Mouse (Mus musculus) cerebellum, adult 2 months (tissue): Measurements from ENCODE around the gene Wfdc3. TPM values are rescaled to one million over a fixed set of nuclear protein-coding genes. Genes with fewer than 3 reads are reported as not detected.
A peak's percentile ranks its signal among the peaks of the same experiment; 100 is the strongest.

Experiments used
- DNase-seq, 2 experiments: peaks; one replicate each; pipeline ENCODE4 v3.0.0; 2021
- H3K27ac ChIP-seq: fragments of 200-500 bp; 2 replicates; pipeline ENCODE4 v1.5.1; 2012; ENCODE audit warnings: low read length, control low read depth, inconsistent platforms; ENCODE audit not compliant: insufficient read depth
- H3K27me3 ChIP-seq: fragments of 200-500 bp; 2 replicates; pipeline ENCODE4 v1.6.1; 2012; ENCODE audit warnings: inconsistent platforms, mild to moderate bottlenecking, low read length, moderate library complexity; ENCODE audit not compliant: control insufficient read depth, insufficient read depth
- H3K4me1 ChIP-seq: fragments of 200-500 bp; 2 replicates; pipeline ENCODE4 v1.6.1; 2011; ENCODE audit warnings: low read length; ENCODE audit not compliant: control insufficient read depth, insufficient read depth
- H3K4me3 ChIP-seq: fragments of 200-500 bp; replicated peaks from 2 replicates; pipeline ENCODE3; 2011; ENCODE audit warnings: mild to moderate bottlenecking, low read depth, low read length, control low read depth; ENCODE audit not compliant: insufficient read depth
- CTCF ChIP-seq: fragments of 200-500 bp; IDR thresholded peaks from 2 replicates; pipeline ENCODE4 v1.5.1; 2011; ENCODE audit warnings: low read depth, mild to moderate bottlenecking, control low read depth, low read length, moderate library complexity, borderline replicate concordance; ENCODE audit not compliant: insufficient read depth
- POLR2A ChIP-seq: fragments of 200-500 bp; IDR thresholded peaks from 2 replicates; pipeline ENCODE4 v1.6.1; 2011; ENCODE audit warnings: low read length, control low read depth, borderline replicate concordance; ENCODE audit not compliant: insufficient read depth
- WGBS: fragments of 180-500 bp; shearing (Covaris S2); methylation state at CpG from one replicate; pipeline ENCODE4 v1.1.7; 2018; 5-methylcytosine and 5-hydroxymethylcytosine counted together
- polyA plus RNA-seq: library from polyadenylated mRNA; depleted of rRNA; stranded (reverse); fragments of >200 nt; gene quantifications from 2 replicates; pipeline ENCODE4 v1.2.3, GENCODE M21; 2012

Wfdc3 gene
- polyA plus RNA-seq, 1 experiment: 0.93 TPM

- H3K4me1 ChIP-seq: peaks cover 10% of the 10 kb centered on the region; the same call in 1 of the 2 replicates
- no peaks in the 10 kb centered on the region for H3K27me3 ChIP-seq
- no peak for DNase-seq
- H3K4me3 ChIP-seq: no peak overlapping the region
- TF ChIP-seq POLR2A (no peak), CTCF (no peak)
- WGBS: 59% methylated on average over 4 of the region's 4 CpGs
- 0 out of 2 replicates have a peak overlapping the region, but pooled peaks have one; percentile 11 for H3K27ac ChIP-seq
Observed at GRCm38 (mm10) chr2:164761971-164762370, 16.2 kb upstream of the Wfdc3 start.

GRCm38 (mm10) chr2:164761502-164761901 lies 15.8 kb upstream of the Wfdc3 start:
- TF ChIP-seq CTCF (no peak), POLR2A (no peak)
- Histone ChIP-seq H3K4me1 (peaks cover 10% of the 10 kb centered on the region; the same call in 1 of the 2 replicates), H3K27ac (no peak overlapping the region), H3K4me3 (no peak overlapping the region), H3K27me3 (no peaks in the 10 kb centered on the region)
- 51% methylated on average over 2 of the region's 2 CpGs for WGBS
- DNase-seq: peak in 1 of 2 experiments; percentile 29

- Histone ChIP-seq H3K27me3 (no peaks in the 10 kb centered on the region), H3K4me3 (no peak overlapping the region), H3K4me1 (peaks cover 10% of the 10 kb centered on the region; the same call in 1 of the 2 replicates), H3K27ac (no peak overlapping the region)
- no peak for DNase-seq
- 70% methylated on average over 4 of the region's 4 CpGs for WGBS
- TF ChIP-seq CTCF: no peak
- no peak for TF ChIP-seq POLR2A
Observed at GRCm38 (mm10) chr2:164760059-164760833, 14.5 kb upstream of the Wfdc3 start.

- TF ChIP-seq CTCF (no peak), POLR2A (no peak)
- Histone ChIP-seq H3K27me3 (no peaks in the 10 kb centered on the region), H3K4me1 (peaks cover 10% of the 10 kb centered on the region; the same call in 1 of the 2 replicates), H3K27ac (no peak overlapping the region), H3K4me3 (no peak overlapping the region)
- no peak for DNase-seq
- 76% methylated on average over 1 of the region's 1 CpGs for WGBS
Observed at GRCm38 (mm10) chr2:164758692-164759091, 13.0 kb upstream of the Wfdc3 start.

- no peak overlapping the region for H3K27ac ChIP-seq
- WGBS: 93% methylated on average over 11 of the region's 11 CpGs
- H3K4me1 ChIP-seq: peaks cover 10% of the 10 kb centered on the region; the same call in 1 of the 2 replicates
- no peaks in the 10 kb centered on the region for H3K27me3 ChIP-seq
- no peak overlapping the region for H3K4me3 ChIP-seq
- no peak for TF ChIP-seq POLR2A
- no peak for TF ChIP-seq CTCF
- DNase-seq: no peak
Observed at GRCm38 (mm10) chr2:164757841-164758240, 12.1 kb upstream of the Wfdc3 start.

- TF ChIP-seq POLR2A (no peak), CTCF (no peak)
- Histone ChIP-seq H3K4me1 (no peaks in the 10 kb centered on the region; the same call in 1 of the 2 replicates), H3K4me3 (no peak overlapping the region), H3K27me3 (no peaks in the 10 kb centered on the region), H3K27ac (no peak overlapping the region)
- DNase-seq: no peak
- 43% methylated on average over 2 of the region's 2 CpGs for WGBS
Observed at GRCm38 (mm10) chr2:164754800-164755199, 9.1 kb upstream of the Wfdc3 start.

- no peaks in the 10 kb centered on the region for H3K27me3 ChIP-seq
- no peak for DNase-seq
- H3K4me3 ChIP-seq: no peak overlapping the region
- no peak overlapping the region for H3K27ac ChIP-seq
- WGBS: 88% methylated on average over 11 of the region's 11 CpGs
- TF ChIP-seq CTCF (no peak), POLR2A (no peak)
- H3K4me1 ChIP-seq: no peaks in the 10 kb centered on the region; the same call in 1 of the 2 replicates
Observed at GRCm38 (mm10) chr2:164754105-164754504, 8.4 kb upstream of the Wfdc3 start.

GRCm38 (mm10) chr2:164752454-164752853 lies 6.7 kb upstream of the Wfdc3 start:
- DNase-seq: no peak
- Histone ChIP-seq H3K4me1 (peaks cover under 1% of the 10 kb centered on the region), H3K4me3 (no peak overlapping the region), H3K27me3 (no peaks in the 10 kb centered on the region), H3K27ac (no peak overlapping the region)
- no peak for TF ChIP-seq CTCF
- TF ChIP-seq POLR2A: no peak
- WGBS: 84% methylated on average over 2 of the region's 2 CpGs
